Mouse (Mus musculus) ovary, postnatal 36 days (tissue): ENCODE measurements around the gene 5530401A14Rik.

Experiments
- DNase-seq: peaks from one replicate; pipeline ENCODE4 v3.0.0; 2022; ENCODE audit warnings: low spot score, mixed read lengths

The 5530401A14Rik gene

GRCm38 (mm10) chr11:81860250-81860972, at the start of gene 5530401A14Rik:
Gene 5530401A14Rik (plus strand): TSS chr11:81860673.
- no peak for DNase-seq

GRCm38 (mm10) chr11:81814816-81815215, 45.7 kb upstream of the 5530401A14Rik start:
- DNase-seq: no peak

DNA sequence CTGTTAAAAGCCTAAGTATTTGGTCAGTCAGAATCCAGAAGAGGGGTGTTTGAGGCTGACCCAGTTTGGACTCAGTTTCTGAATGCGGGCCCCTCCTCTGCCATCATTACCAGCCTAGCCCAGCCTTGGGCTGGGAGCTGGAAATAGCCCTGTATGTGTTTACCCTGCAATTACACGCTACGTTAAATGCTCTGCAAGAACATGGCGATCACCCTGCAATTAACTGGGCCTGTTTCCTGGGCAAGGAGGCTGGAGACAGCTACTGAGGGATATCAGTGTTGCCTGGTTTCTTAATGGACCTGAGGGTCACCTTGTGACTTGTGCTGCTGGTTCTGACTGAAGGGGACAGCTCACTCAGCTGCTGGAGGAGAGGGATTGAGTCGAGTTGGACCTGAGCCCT, 43.9 kb upstream of the 5530401A14Rik start:
- DNase-seq: no peak

DNA sequence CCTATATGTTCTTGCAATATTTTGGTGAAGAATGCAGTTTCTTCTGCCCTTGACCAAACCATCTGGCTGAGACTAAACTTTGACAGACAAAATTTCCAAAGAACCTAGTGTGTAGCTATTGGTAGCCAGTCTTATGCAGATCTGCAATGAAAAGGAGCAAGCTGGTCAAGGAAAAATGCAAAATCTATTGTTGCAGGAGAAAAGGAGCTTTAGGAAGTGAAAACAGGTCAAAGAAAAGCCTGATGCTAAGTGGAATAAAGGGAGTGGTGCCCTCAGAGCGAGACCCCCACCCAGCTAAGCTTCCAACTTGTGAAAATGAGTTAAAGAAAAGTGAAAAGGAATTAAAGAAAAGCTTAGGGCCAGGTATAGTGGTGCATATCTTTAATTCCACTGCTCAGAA, 28.1 kb upstream of the 5530401A14Rik start:
- no peak for DNase-seq

GRCm38 (mm10) chr11:81838426-81838825, 22.0 kb upstream of the 5530401A14Rik start:
- DNase-seq: no peak

GRCm38 (mm10) chr11:81841001-81841400, 19.5 kb upstream of the 5530401A14Rik start:
- DNase-seq: no peak

DNA sequence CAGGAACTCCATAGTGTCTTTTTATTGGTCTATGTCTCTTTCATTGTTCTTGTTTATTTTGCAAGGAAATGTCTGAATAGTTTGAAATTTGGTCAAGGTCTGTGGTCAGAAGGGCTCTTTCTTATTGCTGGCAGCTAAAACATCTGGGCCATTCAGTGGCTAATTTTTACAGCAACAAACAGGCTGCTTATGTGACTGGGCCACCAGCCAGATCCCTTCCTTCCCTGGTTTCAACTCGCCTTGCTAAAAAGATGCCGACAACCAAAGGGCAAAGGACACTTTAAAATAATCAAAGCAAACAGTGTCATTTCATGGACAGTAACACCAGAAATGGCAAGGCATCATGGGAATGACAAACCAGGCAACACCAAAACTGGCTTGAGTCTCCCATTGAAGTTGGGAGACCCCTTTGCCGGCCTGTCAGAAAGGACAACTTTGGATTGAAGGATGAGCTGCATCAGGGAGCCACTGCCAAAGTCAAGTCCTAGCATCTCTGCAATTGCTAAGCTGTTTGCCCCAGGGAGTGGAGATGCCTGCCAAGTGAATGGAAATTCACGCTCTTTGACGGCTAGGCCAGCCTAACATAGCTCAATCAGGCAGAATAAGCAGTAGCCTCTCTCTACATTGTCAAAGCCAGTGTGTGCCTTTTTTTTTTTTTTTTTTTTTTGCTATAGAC, 15.3 kb upstream of the 5530401A14Rik start:
- no peak for DNase-seq

- DNase-seq: no peak
Observed at GRCm38 (mm10) chr11:81845686-81846036, 14.8 kb upstream of the 5530401A14Rik start.

DNA sequence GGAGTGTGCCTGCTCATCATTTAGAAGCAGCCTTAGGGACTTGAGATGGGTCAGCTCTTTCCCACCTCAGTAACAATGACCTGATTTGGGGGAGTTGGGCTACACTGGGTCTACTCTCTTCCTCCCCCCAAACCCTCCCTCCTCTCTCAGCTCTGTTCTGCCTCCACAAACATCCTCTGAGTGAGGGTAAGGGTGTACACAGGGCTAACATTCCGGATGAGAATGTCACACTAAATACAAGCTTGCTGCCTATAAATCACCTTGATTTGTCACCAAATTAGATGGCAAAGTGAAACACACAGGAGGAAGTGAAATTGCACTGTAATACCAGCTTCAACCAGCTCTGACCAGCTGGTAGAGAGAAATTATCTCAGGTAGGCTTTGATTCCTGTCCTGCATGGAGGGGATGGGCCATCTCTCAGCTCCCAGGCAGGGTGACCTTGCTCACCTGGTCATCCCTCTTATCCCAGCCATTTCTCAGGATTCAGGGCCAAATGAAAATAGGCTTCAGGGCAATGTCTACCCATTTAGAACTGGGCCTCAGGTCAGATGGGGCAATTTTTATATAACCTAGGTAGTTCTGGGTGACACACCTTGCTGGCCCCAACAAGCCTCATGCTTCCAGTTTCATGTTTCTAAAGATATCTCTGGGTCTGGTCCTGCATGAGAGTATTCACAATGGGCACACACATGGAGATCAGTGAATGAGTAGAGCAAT, 12.5 kb upstream of the 5530401A14Rik start:
- DNase-seq: no peak

DNA sequence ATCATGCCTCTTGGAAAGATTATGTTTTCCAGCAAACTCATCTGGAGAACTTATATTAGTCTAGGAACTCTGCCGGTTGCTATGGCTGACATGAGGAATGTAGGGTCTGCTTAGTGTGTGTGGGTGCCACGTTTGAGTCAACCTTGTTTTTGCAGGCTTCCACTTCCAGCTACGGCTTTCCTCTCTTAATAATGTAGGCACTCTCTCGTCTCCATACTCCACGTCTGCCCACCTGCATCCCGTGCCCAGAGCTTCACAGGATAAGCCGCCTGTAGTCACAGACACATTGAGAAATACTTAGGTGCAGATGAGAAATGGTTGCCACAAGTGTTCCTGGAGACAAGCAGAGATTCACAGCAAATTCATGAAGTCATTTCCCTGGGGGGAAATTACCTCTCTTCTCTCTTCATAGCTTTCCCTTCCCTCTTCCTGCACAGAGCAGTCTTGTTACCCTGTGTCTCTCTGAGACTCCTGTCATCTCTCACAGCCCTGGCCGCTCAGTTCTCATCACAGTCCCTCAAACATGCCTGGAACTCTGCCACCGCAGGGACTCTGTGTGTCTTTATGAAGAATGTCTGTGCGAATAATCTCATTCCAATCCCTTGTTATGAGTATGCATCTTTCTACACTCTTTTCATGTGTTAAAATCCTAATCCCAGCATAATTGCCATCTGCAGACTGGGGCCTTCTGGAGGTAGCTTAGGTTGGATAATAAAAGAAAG, 5.3 kb downstream of the 5530401A14Rik start:
- DNase-seq: no peak

DNA sequence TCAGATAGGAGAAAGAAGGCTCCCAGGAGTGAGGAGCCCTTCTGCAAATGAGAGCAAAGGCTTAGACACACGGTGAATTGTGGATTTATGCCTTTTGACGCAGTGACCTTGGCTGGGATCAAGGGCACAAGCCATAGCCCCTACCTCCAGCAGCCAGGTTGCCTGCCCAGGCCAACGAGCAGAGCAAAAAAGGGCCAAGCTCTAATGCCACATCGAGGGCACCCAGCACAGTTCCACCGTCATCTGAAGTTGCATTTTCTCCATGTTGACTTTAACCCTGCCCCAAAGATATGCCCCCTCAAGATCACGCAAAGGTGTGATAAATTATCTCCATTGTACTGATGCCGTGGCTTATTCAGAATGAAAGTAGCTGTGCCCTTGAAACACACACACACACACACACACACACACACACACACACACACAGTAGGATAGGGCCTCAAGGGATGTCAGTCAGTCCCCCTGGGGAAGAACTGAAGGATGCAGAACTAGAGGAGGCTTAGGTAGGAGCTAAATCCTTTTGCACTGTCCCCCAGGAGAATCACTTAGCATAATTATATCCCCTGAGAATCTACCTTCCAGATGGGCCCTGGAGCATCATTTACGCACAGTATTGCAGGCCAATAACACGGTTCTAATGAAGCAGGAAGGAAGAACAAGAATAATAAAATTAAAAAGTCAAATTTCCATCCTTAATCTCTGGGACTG, 11.2 kb downstream of the 5530401A14Rik start:
- no peak for DNase-seq

DNA sequence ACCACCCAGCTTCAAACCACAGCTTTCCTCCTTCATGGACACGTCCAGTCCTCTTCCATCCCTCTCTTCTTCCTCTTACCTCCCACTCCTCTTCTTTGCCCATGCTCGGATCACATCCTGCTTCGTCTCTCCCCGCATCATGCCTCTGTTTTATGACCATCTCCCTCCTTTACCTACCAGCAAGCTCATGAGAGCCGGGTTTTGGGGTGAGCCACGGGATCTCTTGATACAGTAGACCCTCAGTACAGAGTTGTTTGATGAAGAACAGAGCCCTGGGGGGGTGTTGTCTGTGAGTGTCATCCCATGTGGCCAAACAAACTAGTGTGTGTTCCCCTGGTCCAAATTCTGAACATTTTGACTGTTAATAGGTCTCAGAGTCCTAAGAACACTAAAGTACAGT, 36.0 kb downstream of the 5530401A14Rik start:
- no peak for DNase-seq

DNA sequence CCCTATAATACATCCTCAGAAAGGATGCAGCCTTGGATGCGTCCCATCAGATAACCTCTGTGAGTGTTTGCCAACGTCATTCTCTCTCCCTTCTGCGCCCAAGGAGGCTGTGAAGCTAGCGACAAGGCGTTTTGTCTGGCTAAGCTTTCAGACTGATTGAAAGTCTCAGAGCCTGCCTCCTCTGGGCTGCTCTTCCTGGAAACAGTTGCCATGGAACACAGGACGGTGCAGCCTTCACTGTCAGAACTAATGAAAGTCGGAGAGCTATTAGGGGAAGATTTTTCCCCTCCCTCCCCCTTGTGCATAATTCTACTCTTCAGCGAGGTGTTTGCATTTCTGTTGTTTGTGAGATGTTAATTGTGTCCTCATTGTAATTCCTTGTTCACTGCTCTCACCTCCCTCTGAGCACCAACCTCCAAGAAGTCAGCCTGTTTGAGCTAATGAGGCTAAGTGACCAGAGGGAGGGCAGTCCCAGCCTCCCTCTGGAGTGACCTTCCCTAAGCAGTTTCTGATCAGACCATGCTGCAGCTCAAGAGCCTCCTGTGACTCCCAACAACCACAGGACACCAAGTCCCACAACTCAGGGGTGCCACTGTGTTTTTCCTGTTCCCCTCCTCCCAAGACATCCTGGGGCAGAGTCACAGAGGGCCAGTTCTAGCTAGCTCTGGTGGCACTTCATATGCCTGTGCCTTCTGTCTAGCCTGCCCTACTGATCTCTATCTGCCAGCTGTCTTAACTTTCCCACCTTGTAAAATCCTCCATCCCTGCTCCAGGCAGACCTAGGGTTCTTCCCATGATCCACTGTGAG, 37.3 kb downstream of the 5530401A14Rik start:
- DNase-seq: no peak

DNA sequence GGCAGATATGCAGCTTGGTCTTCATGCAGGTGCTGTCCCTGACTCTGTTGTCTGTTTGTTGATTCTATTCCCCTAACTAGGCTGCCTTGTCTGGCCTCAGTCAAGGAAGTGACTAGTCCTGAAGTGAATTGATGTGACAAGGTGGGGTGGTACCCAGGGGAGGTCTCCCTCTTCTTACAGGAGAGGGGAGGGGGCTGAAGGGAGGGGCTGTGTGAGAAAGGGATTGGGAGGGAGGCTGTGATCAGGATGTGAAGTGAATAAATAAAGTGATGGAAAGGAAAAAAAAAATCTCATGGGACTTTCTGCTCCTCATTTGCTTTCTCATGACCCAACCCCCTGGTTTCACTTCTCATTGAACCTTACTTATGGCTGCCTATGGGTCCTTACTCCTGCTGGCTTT, 41.8 kb downstream of the 5530401A14Rik start:
- no peak for DNase-seq

DNA sequence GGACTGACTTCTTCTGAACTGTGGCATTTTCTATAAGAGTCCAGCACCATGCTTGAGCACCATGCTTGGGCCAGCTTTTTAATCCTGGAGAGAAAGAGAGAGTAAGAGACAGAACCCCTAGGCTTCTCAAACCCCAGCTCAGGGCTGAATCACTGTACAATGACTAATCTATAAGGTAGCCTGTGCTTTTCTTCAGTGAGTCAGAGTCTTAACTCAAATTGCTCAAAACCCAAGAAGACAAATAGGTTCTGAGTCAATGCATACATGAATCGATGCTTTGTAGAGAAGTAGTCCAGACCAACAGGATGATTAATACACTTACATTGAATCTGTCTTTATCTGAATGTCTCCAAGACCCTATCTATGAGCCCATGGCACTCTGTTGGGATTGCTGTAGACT, 48.3 kb downstream of the 5530401A14Rik start:
- DNase-seq: no peak

DNA sequence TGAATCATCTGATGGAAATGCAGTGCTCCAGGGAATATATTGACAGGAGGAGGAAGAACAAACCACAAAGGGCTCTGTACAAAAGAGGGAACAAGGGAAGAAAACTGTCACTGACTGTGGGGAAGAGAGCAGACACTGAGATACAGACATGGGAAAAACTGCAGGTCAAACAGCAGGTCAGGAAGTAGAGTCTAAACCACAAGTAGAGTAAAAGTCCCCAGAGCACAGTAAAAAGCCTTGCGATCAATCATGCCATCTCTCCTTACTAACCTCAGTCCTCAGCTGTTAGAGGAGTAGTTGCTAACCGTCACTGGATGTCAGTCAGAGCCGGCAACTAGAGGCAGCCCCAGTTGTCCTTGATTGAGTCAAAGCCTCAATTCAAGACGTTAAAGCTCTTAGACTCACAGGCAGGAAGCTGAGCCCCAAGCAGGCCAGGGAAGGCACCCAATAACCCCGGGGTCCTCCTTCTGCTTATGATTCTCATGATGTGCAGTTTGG, 49.0 kb downstream of the 5530401A14Rik start:
- DNase-seq: no peak

DNA sequence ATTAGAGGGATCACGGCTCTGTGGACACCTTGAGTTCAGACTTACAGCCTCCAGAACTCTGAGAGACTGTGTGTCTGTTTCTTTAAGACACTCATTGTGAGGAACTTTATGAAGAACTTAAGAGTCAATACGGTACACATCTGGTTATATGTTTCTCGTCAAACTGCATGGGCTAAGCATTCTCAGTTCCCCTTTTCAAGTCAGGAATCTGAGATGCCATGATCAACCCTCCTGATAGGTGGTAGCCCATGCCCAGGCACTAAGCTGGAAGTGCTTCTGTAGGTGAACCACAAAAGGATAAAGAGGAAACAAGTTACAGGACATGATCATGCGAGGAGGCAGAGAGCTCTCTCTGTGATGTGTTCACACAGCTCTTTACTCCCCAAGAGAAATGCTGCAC, 52.6 kb downstream of the 5530401A14Rik start:
- DNase-seq: no peak

- DNase-seq: no peak
Observed at GRCm38 (mm10) chr11:81915501-81915900, 55.0 kb downstream of the 5530401A14Rik start.

DNA sequence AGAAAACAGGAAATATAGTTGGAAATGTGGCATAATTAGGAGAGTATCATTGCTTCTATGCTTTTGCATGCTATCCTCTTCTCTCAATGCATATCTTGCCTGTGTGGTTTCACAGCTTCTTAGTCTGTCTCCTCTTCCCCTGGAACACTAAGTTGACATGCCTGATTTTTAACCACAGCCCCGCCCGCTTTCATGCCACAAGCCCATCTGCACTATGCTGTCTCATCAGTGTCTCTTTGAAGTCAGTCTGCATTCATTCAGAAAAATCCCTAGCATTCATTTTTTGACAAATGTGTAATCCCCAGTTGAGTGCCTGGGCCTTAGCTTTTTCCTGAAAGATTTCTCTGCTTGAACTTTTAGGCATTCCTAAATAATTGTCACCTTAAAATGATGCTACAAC, 62.6 kb downstream of the 5530401A14Rik start:
- DNase-seq: no peak

GRCm38 (mm10) chr11:81923626-81924025, 63.2 kb downstream of the 5530401A14Rik start:
- no peak for DNase-seq

- DNase-seq: no peak
Observed at GRCm38 (mm10) chr11:81926393-81926792, 65.9 kb downstream of the 5530401A14Rik start.
